Mouse (Mus musculus) cerebellum, adult 2 months (tissue): Measurements from ENCODE around the gene Scn4b. TPM values are rescaled to one million over a fixed set of nuclear protein-coding genes. Genes with fewer than 3 reads are reported as not detected.

Source experiments
- DNase-seq, 2 experiments: peaks; one replicate each; pipeline ENCODE4 v3.0.0; 2021
- H3K27ac ChIP-seq: fragments of 200-500 bp; 2 replicates; pipeline ENCODE4 v1.5.1; 2012; ENCODE audit warnings: low read length, control low read depth, inconsistent platforms; ENCODE audit not compliant: insufficient read depth
- H3K27me3 ChIP-seq: fragments of 200-500 bp; 2 replicates; pipeline ENCODE4 v1.6.1; 2012; ENCODE audit warnings: inconsistent platforms, mild to moderate bottlenecking, low read length, moderate library complexity; ENCODE audit not compliant: control insufficient read depth, insufficient read depth
- H3K4me1 ChIP-seq: fragments of 200-500 bp; 2 replicates; pipeline ENCODE4 v1.6.1; 2011; ENCODE audit warnings: low read length; ENCODE audit not compliant: control insufficient read depth, insufficient read depth
- H3K4me3 ChIP-seq: fragments of 200-500 bp; replicated peaks from 2 replicates; pipeline ENCODE3; 2011; ENCODE audit warnings: mild to moderate bottlenecking, low read depth, low read length, control low read depth; ENCODE audit not compliant: insufficient read depth
- CTCF ChIP-seq: fragments of 200-500 bp; IDR thresholded peaks from 2 replicates; pipeline ENCODE4 v1.5.1; 2011; ENCODE audit warnings: low read depth, mild to moderate bottlenecking, control low read depth, low read length, moderate library complexity, borderline replicate concordance; ENCODE audit not compliant: insufficient read depth
- POLR2A ChIP-seq: fragments of 200-500 bp; IDR thresholded peaks from 2 replicates; pipeline ENCODE4 v1.6.1; 2011; ENCODE audit warnings: low read length, control low read depth, borderline replicate concordance; ENCODE audit not compliant: insufficient read depth
- WGBS: fragments of 180-500 bp; shearing (Covaris S2); methylation state at CpG from one replicate; pipeline ENCODE4 v1.1.7; 2018; 5-methylcytosine and 5-hydroxymethylcytosine counted together
- polyA plus RNA-seq: library from polyadenylated mRNA; depleted of rRNA; stranded (reverse); fragments of >200 nt; gene quantifications from 2 replicates; pipeline ENCODE4 v1.2.3, GENCODE M21; 2012

Gene Scn4b
- polyA plus RNA-seq, 1 experiment, result 109 TPM

DNA sequence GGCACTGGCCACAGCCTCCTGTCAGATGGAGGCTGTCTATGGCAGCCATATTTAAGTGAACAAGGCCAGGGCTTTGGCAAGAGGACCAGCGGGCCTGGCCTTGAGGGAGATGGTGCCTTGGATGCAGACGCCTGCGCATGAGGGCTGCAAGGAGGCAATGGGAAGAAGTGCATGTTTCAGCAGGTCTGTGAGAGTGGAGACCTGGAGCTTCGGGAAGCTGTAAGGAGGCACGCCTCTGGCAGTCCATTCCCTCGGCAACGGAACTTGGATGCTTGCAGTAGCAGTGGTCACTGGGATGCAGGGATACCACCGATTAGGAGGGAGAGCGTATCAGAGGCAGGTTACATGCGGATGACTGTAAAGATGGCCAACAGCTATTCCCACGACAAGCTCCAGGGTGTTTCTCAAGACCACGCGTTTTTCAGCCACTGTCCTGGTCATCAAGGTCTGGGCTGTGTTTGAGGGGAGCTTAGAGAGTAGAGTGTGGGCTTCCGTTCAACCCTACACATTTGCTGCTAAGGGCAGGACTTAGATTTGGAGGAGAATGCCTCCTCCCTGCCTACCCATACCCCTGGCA lies 18.2 kb upstream of the Scn4b start:
- TF ChIP-seq POLR2A, result peak; percentile 7; the same call in 1 of the 2 replicates
- no peak for TF ChIP-seq CTCF

GRCm38 (mm10) chr9:45120567-45120966 lies 17.6 kb upstream of the Scn4b start:
- WGBS, result 41% methylated on average over 6 of the region's 6 CpGs
- Histone ChIP-seq H3K27me3 (no peaks in the 10 kb centered on the region), H3K4me3 (peak overlapping the region; percentile 49), H3K27ac (peak overlapping the region; percentile 100), H3K4me1 (peaks cover 38% of the 10 kb centered on the region)
- no peak for TF ChIP-seq POLR2A
- no peak for TF ChIP-seq CTCF
- peak in 1 of 2 experiments; percentile 66 for DNase-seq

More for the DNA sequence above, 18.2 kb upstream of the Scn4b start:
- Histone ChIP-seq H3K27ac (peak overlapping the region; percentile 100), H3K27me3 (no peaks in the 10 kb centered on the region), H3K4me3 (peak overlapping the region; percentile 49), H3K4me1 (peaks cover 38% of the 10 kb centered on the region)
- peak; percentile 58 to 65 for DNase-seq
- 48% methylated on average over 14 of the region's 14 CpGs for WGBS

GRCm38 (mm10) chr9:45121001-45121400 lies 17.2 kb upstream of the Scn4b start:
- DNase-seq, result peak in 1 of 2 experiments; percentile 55
- TF ChIP-seq CTCF (no peak), POLR2A (no peak)
- H3K4me3 ChIP-seq, result peak overlapping the region; percentile 49
- no peaks in the 10 kb centered on the region for H3K27me3 ChIP-seq
- H3K27ac ChIP-seq, result peak overlapping the region; percentile 100
- WGBS, result 6% methylated on average over 6 of the region's 6 CpGs
- H3K4me1 ChIP-seq, result peaks cover 39% of the 10 kb centered on the region

DNA sequence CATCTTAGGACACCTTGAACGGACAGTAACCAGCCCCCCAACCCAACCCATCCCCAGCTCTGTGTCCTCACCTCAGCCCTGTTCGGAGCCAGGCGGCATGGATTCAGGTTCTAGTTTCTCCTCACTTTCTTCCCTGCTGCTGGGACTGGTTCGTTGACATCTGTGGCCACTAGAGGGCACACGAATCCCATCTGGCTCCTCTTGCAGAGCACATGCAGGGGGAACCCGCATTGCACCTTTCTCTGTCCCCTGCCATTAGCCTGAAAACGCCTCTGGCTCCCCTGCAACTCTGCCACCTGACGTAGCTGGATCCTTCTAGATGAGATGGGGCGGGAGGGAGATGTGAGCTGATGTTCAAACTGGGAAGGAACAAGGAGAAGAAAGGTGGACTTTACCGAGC lies 16.4 kb upstream of the Scn4b start:
- DNase-seq, result peak; percentile 87 to 91
- peak overlapping the region; percentile 65 for H3K4me3 ChIP-seq
- peaks cover 43% of the 10 kb centered on the region for H3K4me1 ChIP-seq
- H3K27me3 ChIP-seq, result no peaks in the 10 kb centered on the region
- WGBS, result 1% methylated on average over 10 of the region's 10 CpGs
- TF ChIP-seq POLR2A (peak; percentile 22; the same call in 1 of the 2 replicates), CTCF (peak; percentile 97)
- peak overlapping the region; percentile 100 for H3K27ac ChIP-seq

GRCm38 (mm10) chr9:45122209-45122761 lies 15.9 kb upstream of the Scn4b start:
- 11% methylated on average over 9 of the region's 9 CpGs for WGBS
- peak overlapping the region; percentile 61 for H3K27ac ChIP-seq
- H3K4me1 ChIP-seq, result peaks cover 42% of the 10 kb centered on the region
- TF ChIP-seq CTCF (no peak), POLR2A (no peak)
- DNase-seq, result peak; percentile 61 to 66
- peak overlapping the region; percentile 65 for H3K4me3 ChIP-seq
- no peaks in the 10 kb centered on the region for H3K27me3 ChIP-seq

GRCm38 (mm10) chr9:45125211-45125610 lies 13.0 kb upstream of the Scn4b start:
- no peak overlapping the region for H3K27ac ChIP-seq

DNA sequence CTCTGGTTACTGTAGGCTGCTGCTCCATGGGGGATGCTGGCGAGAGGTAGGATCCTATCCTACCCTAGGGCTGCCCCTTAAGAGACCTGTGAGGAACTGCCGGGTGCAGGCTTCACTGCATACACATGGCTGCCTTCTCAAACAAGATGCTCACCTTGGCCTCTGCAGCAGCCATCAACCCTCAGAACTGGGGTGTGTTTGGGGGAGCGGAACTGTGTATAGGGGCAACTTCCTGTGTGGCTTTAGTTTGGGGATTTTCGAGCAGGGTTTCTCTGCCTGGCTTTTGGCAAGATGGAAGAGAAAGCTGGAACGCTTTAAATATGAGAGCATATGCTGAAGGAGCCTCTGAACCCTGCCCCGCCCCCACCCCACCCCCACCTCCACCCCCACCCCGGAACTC lies 11.3 kb upstream of the Scn4b start:
- no peak for DNase-seq
- Histone ChIP-seq H3K27ac (no peak overlapping the region), H3K27me3 (no peaks in the 10 kb centered on the region), H3K4me1 (peaks cover 25% of the 10 kb centered on the region), H3K4me3 (no peak overlapping the region)
- TF ChIP-seq CTCF (no peak), POLR2A (no peak)
- WGBS, result 21% methylated on average over 7 of the region's 7 CpGs

More at GRCm38 (mm10) chr9:45125211-45125610, 13.0 kb upstream of the Scn4b start:
- no peak overlapping the region for H3K4me3 ChIP-seq
- no peak for DNase-seq
- WGBS, result 92% methylated on average over 14 of the region's 14 CpGs
- no peak for TF ChIP-seq POLR2A
- no peak for TF ChIP-seq CTCF
- peaks cover 30% of the 10 kb centered on the region for H3K4me1 ChIP-seq
- H3K27me3 ChIP-seq, result no peaks in the 10 kb centered on the region

- peaks cover 10% of the 10 kb centered on the region for H3K4me1 ChIP-seq
- no peak for DNase-seq
- no peak overlapping the region for H3K27ac ChIP-seq
- 81% methylated on average over 3 of the region's 3 CpGs for WGBS
- TF ChIP-seq POLR2A (no peak), CTCF (no peak)
- H3K4me3 ChIP-seq, result no peak overlapping the region
- H3K27me3 ChIP-seq, result no peaks in the 10 kb centered on the region
These were observed 8.1 kb upstream of the Scn4b start for GRCm38 (mm10) chr9:45130119-45130518.
